28 mouse cellular contexts compared by ENCODE assay signal in genomic region chr16:10461178-10461577, GRCm38 (mm10).
"Had no signal": no experiment of that assay in that cellular context is flagged by ENCODE, and none has a peak within 500 bp of the region (broad histone marks: within the 10 kb centered on the region; RNA-seq: fewer than 3 reads in every experiment).

No protein-coding gene starts in this region.

- H3K27me3 ChIP-seq: heart, embryonic 13.5 days; heart, embryonic 15.5 days; hindbrain, embryonic 12.5 days; intestine, embryonic 15.5 days; limb, embryonic 12.5 days; liver, embryonic 13.5 days; liver, embryonic 15.5 days had no signal

- H3K36me3 ChIP-seq: heart, embryonic 10.5 days; heart, embryonic 13.5 days; heart, embryonic 15.5 days; hindbrain, embryonic 10.5 days; hindbrain, embryonic 12.5 days; intestine, embryonic 15.5 days; limb, embryonic 10.5 days; limb, embryonic 12.5 days; liver, embryonic 13.5 days; liver, embryonic 15.5 days had no signal

- H3K4me3 ChIP-seq: gastrocnemius, adult 2 months; heart, embryonic 10.5 days; heart, embryonic 13.5 days; heart, embryonic 15.5 days; hindbrain, embryonic 10.5 days; hindbrain, embryonic 12.5 days; intestine, embryonic 15.5 days; layer of hippocampus, adult 2 months; left cerebral cortex, adult 2 months; limb, embryonic 10.5 days; limb, embryonic 12.5 days; liver, embryonic 13.5 days; liver, embryonic 15.5 days had no signal

- H3K27ac ChIP-seq: gastrocnemius, adult 2 months; heart, embryonic 10.5 days; heart, embryonic 13.5 days; heart, embryonic 15.5 days; hindbrain, embryonic 10.5 days; hindbrain, embryonic 12.5 days; hindbrain, embryonic 14.5 days; intestine, embryonic 15.5 days; layer of hippocampus, adult 2 months; left cerebral cortex, adult 2 months; limb, embryonic 10.5 days; limb, embryonic 12.5 days; liver, embryonic 13.5 days; liver, embryonic 15.5 days had no signal

- ATAC-seq: hindbrain, embryonic 16.5 days; inflammation-experienced regulatory T-cells, adult 6 months; intestine, embryonic 15.5 days had no signal

- DNase-seq: gastrocnemius, adult 2 months; gastrocnemius, postnatal 10 days; gastrocnemius, postnatal 25 days; heart, adult 18-20 months; heart, postnatal 14 days; heart, postnatal 36 days; kidney, adult 18-20 months; kidney, adult 8-10 months; kidney, postnatal 10 days; kidney, postnatal 25 days; kidney, postnatal 4 days; layer of hippocampus, postnatal 36 days; liver; liver, embryonic 13.5 days had no signal

- H3K4me1 ChIP-seq: heart, embryonic 10.5 days; heart, embryonic 13.5 days; heart, embryonic 15.5 days; hindbrain, embryonic 12.5 days; intestine, embryonic 15.5 days; liver, embryonic 13.5 days; liver, embryonic 15.5 days had no signal
